In the genomic region with DNA sequence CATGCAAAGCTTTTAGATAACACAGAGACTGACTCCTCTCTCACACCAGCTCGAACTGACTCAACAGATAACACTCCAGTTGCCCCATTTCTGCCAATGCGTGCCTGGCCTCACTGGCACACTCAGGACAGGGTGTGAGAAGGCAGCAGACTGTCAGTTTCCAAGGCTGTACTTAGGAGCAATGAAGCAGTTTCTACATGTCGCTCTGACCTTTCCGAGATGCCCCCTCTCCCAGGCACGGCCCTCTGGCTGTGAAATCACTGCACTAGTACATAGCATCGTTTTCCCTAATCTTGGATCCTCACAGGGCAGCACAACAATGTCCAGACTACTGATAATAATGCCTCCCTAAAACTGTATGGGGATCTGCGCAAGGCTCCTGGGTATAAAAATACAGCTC, we compare ENCODE assay signal across 26 mouse cellular contexts.
"Had no signal": no experiment of that assay in that cellular context is flagged by ENCODE, and none has a peak within 500 bp of the region (broad histone marks: within the 10 kb centered on the region; RNA-seq: fewer than 3 reads in every experiment).

No protein-coding gene starts in this region.

- H3K4me3 ChIP-seq: kidney, embryonic 15.5 days; left cerebral cortex, adult 2 months; limb, embryonic 12.5 days; limb, embryonic 15.5 days; megakaryocyte, embryonic 14.5 days; midbrain, embryonic 12.5 days; midbrain, embryonic 15.5 days; myocyte; neural tube, embryonic 13.5 days; stomach, embryonic 15.5 days had no signal

- H3K4me1 ChIP-seq: megakaryocyte, embryonic 14.5 days; midbrain, embryonic 12.5 days; stomach, embryonic 15.5 days had no signal

- H3K27ac ChIP-seq: kidney, embryonic 15.5 days; left cerebral cortex, adult 2 months; limb, embryonic 12.5 days; limb, embryonic 15.5 days; liver, embryonic 14.5 days; macrophage; midbrain, embryonic 12.5 days; midbrain, embryonic 15.5 days; neural tube, embryonic 13.5 days; stomach, embryonic 15.5 days had no signal

- H3K27me3 ChIP-seq: kidney, embryonic 15.5 days; limb, embryonic 12.5 days; limb, embryonic 15.5 days; midbrain, embryonic 12.5 days; midbrain, embryonic 15.5 days; neural tube, embryonic 13.5 days; stomach, embryonic 15.5 days had no signal

- H3K36me3 ChIP-seq: stomach, embryonic 15.5 days had no signal

- ATAC-seq: liver, postnatal 0 days; lung, postnatal 0 days; midbrain, embryonic 15.5 days had no signal

- DNase-seq: kidney, adult 8-10 months; kidney, postnatal 10 days; kidney, postnatal 36 days; layer of hippocampus, postnatal 36 days; liver, postnatal 0 days; lung, embryonic 14.5 days; retina, postnatal 1 day; right cerebral cortex, postnatal 25 days; spleen, adult 18-20 months; thymus, adult 2 months; thymus, postnatal 14 days; thymus, postnatal 4 days had no signal

- H3K4me2 ChIP-seq: kidney, embryonic 15.5 days; limb, embryonic 12.5 days; limb, embryonic 15.5 days; liver, embryonic 11.5 days; lung, embryonic 14.5 days; midbrain, embryonic 12.5 days; midbrain, embryonic 15.5 days; neural tube, embryonic 13.5 days; stomach, embryonic 15.5 days had no signal

- H3K9ac ChIP-seq: kidney, embryonic 15.5 days; limb, embryonic 12.5 days; limb, embryonic 15.5 days; liver, embryonic 14.5 days; liver, postnatal 0 days; lung, embryonic 14.5 days; midbrain, embryonic 12.5 days; midbrain, embryonic 15.5 days; neural tube, embryonic 13.5 days; stomach, embryonic 15.5 days had no signal

- H3K9me3 ChIP-seq: kidney, embryonic 15.5 days; limb, embryonic 12.5 days; limb, embryonic 15.5 days; megakaryocyte, embryonic 14.5 days; midbrain, embryonic 12.5 days; midbrain, embryonic 15.5 days; neural tube, embryonic 13.5 days; stomach, embryonic 15.5 days had no signal
